Mouse (Mus musculus): ENCODE data around the gene Wdfy3. TPM values are rescaled to one million over a fixed set of nuclear protein-coding genes. Genes with fewer than 3 reads are reported as not detected.

The Wdfy3 gene
- polyA plus RNA-seq, 1 experiment = 32.4 TPM

DNA sequence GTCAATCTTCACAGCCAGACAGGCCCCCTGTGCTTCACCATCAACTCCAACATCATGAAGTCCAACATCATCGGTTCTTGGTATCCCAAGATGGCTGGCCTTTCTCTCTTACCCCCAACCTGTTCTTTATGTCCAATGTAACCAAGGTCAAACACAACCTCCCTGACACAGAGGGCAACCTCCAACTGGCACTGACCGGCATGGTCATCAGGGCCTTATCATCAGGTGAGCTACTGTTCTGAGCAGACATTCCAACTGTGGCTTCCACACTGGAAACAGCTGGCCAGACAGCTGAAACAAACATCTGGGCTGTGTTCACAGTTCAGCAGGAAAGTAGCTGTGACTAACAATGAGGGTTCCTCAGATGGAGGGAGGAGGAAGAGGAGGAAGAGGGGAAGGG lies 58.8 kb downstream of the Wdfy3 start:
- Histone ChIP-seq H3K4me1 (ENCODE audit: control insufficient read depth, insufficient read depth, low read length) (peaks cover 6% of the 10 kb centered on the region; the same call in 1 of the 2 replicates), H3K4me3 (replicated peaks; ENCODE audit: extremely low read depth, low read depth, low read length) (no peak overlapping the region)
- 80% methylated on average over 2 of the region's 2 CpGs for WGBS
- TF ChIP-seq POLR2A (IDR thresholded peaks at IDR 0.05; ENCODE audit: borderline replicate concordance, extremely low read depth, low read depth, low read length) (no peak), CTCF (IDR thresholded peaks at IDR 0.05; ENCODE audit: insufficient read depth, low read length) (no peak)
- no peak for DNase-seq

GRCm38 (mm10) chr5:102009606-102010005 lies 60.1 kb downstream of the Wdfy3 start:
- 77% methylated on average over 6 of the region's 6 CpGs for WGBS
- no peak for DNase-seq

DNA sequence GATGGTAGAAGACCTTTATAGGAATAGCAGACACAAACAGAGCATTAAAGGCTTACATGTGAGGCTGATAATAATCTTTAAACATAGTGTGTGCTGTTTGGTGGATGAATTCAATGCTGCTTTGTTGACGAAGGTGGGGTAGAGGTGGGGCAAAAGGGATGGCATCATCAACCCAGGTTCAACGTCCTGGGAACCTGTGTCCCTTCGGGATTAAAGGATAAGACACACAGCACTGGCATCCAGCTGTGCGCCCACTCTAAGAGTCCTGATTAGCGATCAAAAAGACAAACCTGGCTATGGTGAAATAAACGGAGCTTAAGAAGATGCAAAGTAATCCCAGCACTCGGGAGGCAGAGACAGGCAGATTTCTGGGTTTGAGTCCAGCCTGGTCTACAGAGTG lies 61.0 kb downstream of the Wdfy3 start:
- no peak for TF ChIP-seq CTCF (IDR thresholded peaks at IDR 0.05; ENCODE audit: insufficient read depth, low read length)
- no peak for TF ChIP-seq POLR2A (IDR thresholded peaks at IDR 0.05; ENCODE audit: borderline replicate concordance, extremely low read depth, low read depth, low read length)
- Histone ChIP-seq H3K4me3 (replicated peaks; ENCODE audit: extremely low read depth, low read depth, low read length) (no peak overlapping the region), H3K4me1 (ENCODE audit: control insufficient read depth, insufficient read depth, low read length) (peaks cover 11% of the 10 kb centered on the region; the same call in 1 of the 2 replicates)
- 74% methylated on average over 7 of the region's 7 CpGs for WGBS
- DNase-seq = no peak

More at GRCm38 (mm10) chr5:102009606-102010005, 60.1 kb downstream of the Wdfy3 start:
- Histone ChIP-seq H3K4me3 (replicated peaks; ENCODE audit: extremely low read depth, low read depth, low read length) (no peak overlapping the region), H3K4me1 (ENCODE audit: control insufficient read depth, insufficient read depth, low read length) (peaks cover 6% of the 10 kb centered on the region; the same call in 1 of the 2 replicates)
- no peak for TF ChIP-seq POLR2A (IDR thresholded peaks at IDR 0.05; ENCODE audit: borderline replicate concordance, extremely low read depth, low read depth, low read length)
- no peak for TF ChIP-seq CTCF (IDR thresholded peaks at IDR 0.05; ENCODE audit: insufficient read depth, low read length)

DNA sequence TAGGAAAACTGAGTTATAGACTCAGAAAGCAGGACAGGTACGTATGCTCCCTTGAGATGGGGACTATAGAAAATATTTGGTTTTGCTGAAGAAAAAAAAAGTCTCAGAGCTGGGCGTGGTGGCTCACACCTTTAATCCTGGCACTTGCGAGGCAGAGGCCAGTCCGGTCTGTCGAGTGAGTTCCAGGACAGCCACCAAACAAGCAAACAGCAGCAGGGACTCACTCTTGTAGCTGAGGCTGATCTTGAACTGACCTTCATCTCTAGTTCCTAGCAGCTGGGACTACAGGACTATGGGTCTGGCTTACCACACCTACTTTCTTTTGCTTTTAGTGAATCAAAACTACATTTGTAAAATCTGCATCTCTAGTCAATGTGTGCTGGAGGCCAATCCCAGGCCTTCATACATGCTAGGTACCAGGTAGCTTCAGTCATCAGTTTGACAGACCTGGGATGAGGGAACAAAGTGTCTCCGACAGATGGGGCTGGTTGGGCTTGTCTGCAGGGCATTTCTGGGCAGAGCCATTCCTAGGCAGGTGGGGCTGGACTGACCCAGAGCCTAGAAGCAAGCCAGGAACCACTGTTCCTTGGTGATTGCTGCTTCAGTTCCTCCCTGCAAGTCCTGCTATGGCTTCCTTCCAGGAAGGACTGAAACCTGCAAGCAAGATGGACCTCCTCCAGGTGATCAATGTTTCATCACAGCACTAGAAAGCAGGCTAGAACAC lies 63.3 kb downstream of the Wdfy3 start:
- DNase-seq = no peak
- H3K4me3 ChIP-seq (replicated peaks; ENCODE audit: extremely low read depth, low read depth, low read length) = no peak overlapping the region
- H3K4me1 ChIP-seq (ENCODE audit: control insufficient read depth, insufficient read depth, low read length) = peaks cover 12% of the 10 kb centered on the region; the same call in 1 of the 2 replicates
- WGBS = 80% methylated on average over 6 of the region's 6 CpGs
- TF ChIP-seq CTCF (IDR thresholded peaks at IDR 0.05; ENCODE audit: insufficient read depth, low read length) = no peak
- no peak for TF ChIP-seq POLR2A (IDR thresholded peaks at IDR 0.05; ENCODE audit: borderline replicate concordance, extremely low read depth, low read depth, low read length)

- H3K4me3 ChIP-seq (replicated peaks; ENCODE audit: extremely low read depth, low read depth, low read length) = no peak overlapping the region
- 43% methylated on average over 3 of the region's 3 CpGs for WGBS
- no peak for DNase-seq
- H3K4me1 ChIP-seq (ENCODE audit: control insufficient read depth, insufficient read depth, low read length) = peaks cover 14% of the 10 kb centered on the region
- TF ChIP-seq CTCF (IDR thresholded peaks at IDR 0.05; ENCODE audit: insufficient read depth, low read length) = no peak
- TF ChIP-seq POLR2A (IDR thresholded peaks at IDR 0.05; ENCODE audit: borderline replicate concordance, extremely low read depth, low read depth, low read length) = no peak
These were observed 66.3 kb downstream of the Wdfy3 start for GRCm38 (mm10) chr5:102003371-102003770.

DNA sequence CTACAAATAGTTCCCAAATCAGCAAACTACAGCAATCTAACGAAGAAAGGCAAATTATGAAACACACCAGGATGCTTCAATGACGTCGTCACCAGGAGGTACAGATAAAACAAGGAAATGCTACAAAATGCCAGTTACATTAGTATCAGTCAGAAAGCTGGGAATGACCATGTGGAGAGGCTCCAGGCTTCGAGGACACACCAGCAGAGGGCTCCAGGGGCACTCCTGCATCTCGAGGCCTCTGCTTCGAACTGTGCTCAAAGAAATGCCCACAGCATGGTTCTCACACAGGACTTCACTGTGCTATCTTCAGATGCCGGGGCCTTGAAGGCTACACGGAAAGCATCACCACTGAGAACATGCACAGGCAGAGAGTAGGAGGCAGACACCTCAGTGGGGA lies 68.7 kb downstream of the Wdfy3 start:
- WGBS = 68% methylated on average over 8 of the region's 8 CpGs
- Histone ChIP-seq H3K4me1 (ENCODE audit: control insufficient read depth, insufficient read depth, low read length) (peaks cover 11% of the 10 kb centered on the region), H3K4me3 (replicated peaks; ENCODE audit: extremely low read depth, low read depth, low read length) (no peak overlapping the region)
- TF ChIP-seq CTCF (IDR thresholded peaks at IDR 0.05; ENCODE audit: insufficient read depth, low read length) = no peak
- TF ChIP-seq POLR2A (IDR thresholded peaks at IDR 0.05; ENCODE audit: borderline replicate concordance, extremely low read depth, low read depth, low read length) = no peak
- no peak for DNase-seq

- DNase-seq = no peak
- TF ChIP-seq CTCF (IDR thresholded peaks at IDR 0.05; ENCODE audit: insufficient read depth, low read length) (no peak), POLR2A (IDR thresholded peaks at IDR 0.05; ENCODE audit: borderline replicate concordance, extremely low read depth, low read depth, low read length) (no peak)
- H3K4me1 ChIP-seq (ENCODE audit: control insufficient read depth, insufficient read depth, low read length) = peaks cover 9% of the 10 kb centered on the region
- 69% methylated on average over 6 of the region's 6 CpGs for WGBS
- no peak overlapping the region for H3K4me3 ChIP-seq (replicated peaks; ENCODE audit: extremely low read depth, low read depth, low read length)
These were observed 70.8 kb downstream of the Wdfy3 start for GRCm38 (mm10) chr5:101998971-101999370.

DNA sequence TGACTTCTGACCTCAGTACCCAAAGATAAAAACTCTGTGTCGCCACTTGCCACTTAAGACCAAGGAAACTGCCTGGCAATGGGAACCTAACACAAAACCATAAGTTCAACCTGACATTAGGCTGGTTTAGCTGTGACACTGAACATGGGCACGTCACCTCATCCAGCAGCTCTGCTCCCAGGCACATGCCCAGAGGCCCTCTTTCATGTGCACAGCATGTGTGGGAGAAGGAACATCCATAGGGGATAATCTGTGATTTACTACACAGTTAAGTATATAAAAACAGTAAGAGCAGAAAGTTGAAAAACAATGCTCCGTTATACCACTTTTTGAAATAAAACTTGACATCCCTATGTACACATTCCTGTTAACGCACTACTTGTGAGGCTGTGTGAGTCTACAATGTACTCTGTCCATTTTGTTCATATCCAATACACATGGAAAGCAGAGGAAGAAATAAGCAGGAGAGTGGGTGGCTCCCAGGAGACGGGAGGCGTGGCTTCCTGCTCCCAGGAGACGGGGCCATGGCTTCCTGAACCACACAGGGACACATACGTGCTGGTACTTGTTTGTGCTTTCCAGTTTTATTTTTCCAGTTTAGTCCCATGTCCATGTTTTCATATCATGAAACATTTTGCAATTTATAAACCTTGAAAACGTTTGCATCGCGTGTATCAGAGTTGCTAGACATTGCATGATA lies 73.5 kb downstream of the Wdfy3 start:
- no peak for DNase-seq
- TF ChIP-seq CTCF (IDR thresholded peaks at IDR 0.05; ENCODE audit: insufficient read depth, low read length) (no peak), POLR2A (IDR thresholded peaks at IDR 0.05; ENCODE audit: borderline replicate concordance, extremely low read depth, low read depth, low read length) (no peak)
- no peak overlapping the region for H3K4me3 ChIP-seq (replicated peaks; ENCODE audit: extremely low read depth, low read depth, low read length)
- WGBS = 77% methylated on average over 11 of the region's 11 CpGs
- H3K4me1 ChIP-seq (ENCODE audit: control insufficient read depth, insufficient read depth, low read length) = peaks cover 5% of the 10 kb centered on the region

DNA sequence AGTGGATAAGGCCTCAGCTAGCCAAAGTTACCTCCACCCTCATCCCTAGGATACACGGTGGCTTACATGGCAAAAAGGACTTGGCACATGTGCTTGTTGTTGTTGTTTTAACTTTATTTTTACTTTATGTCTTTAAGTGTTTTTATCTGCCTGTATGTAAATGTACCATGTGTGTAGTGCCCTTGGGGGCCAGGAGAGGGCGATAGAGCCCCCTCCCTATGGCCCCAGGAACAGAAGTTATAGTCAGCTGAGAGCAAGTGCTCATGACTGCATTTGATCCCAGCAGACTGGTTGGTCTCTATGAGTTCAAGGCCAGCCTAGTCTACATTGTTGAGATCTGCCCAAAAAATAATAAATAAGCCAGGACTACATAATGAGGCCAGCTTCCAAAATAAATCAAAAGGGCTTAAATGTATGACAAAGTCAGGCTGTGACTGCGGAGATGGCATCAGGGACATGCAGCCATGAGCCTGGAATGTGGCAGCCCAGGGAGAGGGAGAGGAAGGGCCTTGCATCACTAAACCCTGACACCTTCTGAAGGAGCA lies 74.2 kb downstream of the Wdfy3 start:
- TF ChIP-seq POLR2A (IDR thresholded peaks at IDR 0.05; ENCODE audit: borderline replicate concordance, extremely low read depth, low read depth, low read length) (no peak), CTCF (IDR thresholded peaks at IDR 0.05; ENCODE audit: insufficient read depth, low read length) (peak; percentile 36; the same call in 1 of the 2 replicates)
- WGBS = 75% methylated on average over 3 of the region's 3 CpGs
- no peak for DNase-seq
- Histone ChIP-seq H3K4me3 (replicated peaks; ENCODE audit: extremely low read depth, low read depth, low read length) (no peak overlapping the region), H3K4me1 (ENCODE audit: control insufficient read depth, insufficient read depth, low read length) (peaks cover 6% of the 10 kb centered on the region)

Measured in lung, adult 2 months (tissue).